Mouse (Mus musculus): ENCODE results near the gene Gm26602.

GRCm38 (mm10) chr10:79945507-79946234, 35.0 kb downstream of the Gm26602 start:
- TF ChIP-seq CTCF (IDR thresholded peaks at IDR 0.05; ENCODE audit: borderline replicate concordance, extremely low read depth, insufficient read depth, insufficient read length) (no peak), POLR2A (IDR thresholded peaks at IDR 0.05; ENCODE audit: borderline replicate concordance, extremely low read depth, insufficient read depth, insufficient read length, poor library complexity, severe bottlenecking) (no peak)

All from brain, embryonic 14.5 days (tissue).